Mouse (Mus musculus) hindbrain, embryonic 16.5 days (tissue): ENCODE data around the gene Kcnq2. TPM values are rescaled to one million over a fixed set of nuclear protein-coding genes. Genes with fewer than 3 reads are reported as not detected.

Source experiments
- ATAC-seq: fragments of 200-750 bp; cut with Nextera tagmentation; 2 replicates; pipeline ENCODE4 v1.8.0; 2017; ENCODE audit warnings: moderate TSS enrichment, moderate library complexity
- H3K27ac ChIP-seq: fragments of 300-500 bp; sonication (generic); 2 replicates; pipeline ENCODE4 v1.5.1; 2014; ENCODE audit warnings: low read depth, mild to moderate bottlenecking, control low read depth, low read length, moderate library complexity
- H3K27me3 ChIP-seq: fragments of 300-500 bp; sonication (generic); replicated peaks from 2 replicates; pipeline ENCODE4 v1.6.1; 2014; ENCODE audit warnings: low read length; ENCODE audit not compliant: control insufficient read depth, insufficient read depth
- H3K36me3 ChIP-seq: fragments of 300-500 bp; sonication (generic); 2 replicates; pipeline ENCODE4 v1.6.1; 2014; ENCODE audit warnings: mild to moderate bottlenecking, low read length, moderate library complexity, mixed read lengths; ENCODE audit not compliant: control insufficient read depth, insufficient read depth
- H3K4me1 ChIP-seq: fragments of 300-500 bp; sonication (generic); 2 replicates; pipeline ENCODE4 v1.6.1; 2014; ENCODE audit warnings: low read depth, low read length; ENCODE audit not compliant: control insufficient read depth, insufficient read depth
- H3K4me2 ChIP-seq: fragments of 300-500 bp; sonication (generic); 2 replicates; pipeline ENCODE4 v1.6.1; 2014; ENCODE audit warnings: mild to moderate bottlenecking, low read length, control low read depth, moderate library complexity
- H3K4me3 ChIP-seq: fragments of 300-500 bp; sonication (generic); 2 replicates; pipeline ENCODE4 v1.5.1; 2014; ENCODE audit warnings: mild to moderate bottlenecking, low read length, control low read depth, moderate library complexity
- H3K9ac ChIP-seq: fragments of 300-500 bp; sonication (generic); 2 replicates; pipeline ENCODE4 v1.6.1; 2014; ENCODE audit warnings: low read depth, mild to moderate bottlenecking, control low read depth, low read length, moderate library complexity
- H3K9me3 ChIP-seq: fragments of 300-500 bp; sonication (generic); 2 replicates; pipeline ENCODE4 v1.6.1; 2014; ENCODE audit warnings: mild to moderate bottlenecking, low read length, moderate library complexity; ENCODE audit not compliant: control insufficient read depth
- WGBS: fragments of 180-500 bp; shearing (Covaris S2); extraction: QIAGEN DNeasy Blood & Tissue Kit; methylation state at CpG from one replicate; pipeline ENCODE4 v1.1.7; 2014; 5-methylcytosine and 5-hydroxymethylcytosine counted together
- polyA plus RNA-seq: library from polyadenylated mRNA; unstranded; fragments of >200 nt; fragmentation: Nextera tagmentation; extraction: Ambion mirVana; gene quantifications from 2 replicates; pipeline ENCODE4 v1.2.1, GENCODE M21; 2015

Gene Kcnq2
- polyA plus RNA-seq, result 41.4 and 47.3 TPM in 2 replicates

- Histone ChIP-seq H3K4me3 (peak within 1 kb of the TSS; percentile 77), H3K4me1 (peaks cover 31% of the 10 kb centered on the region), H3K4me2 (peak within 1 kb of the TSS; percentile 68), H3K36me3 (no peaks in the 10 kb centered on the region), H3K9me3 (no peaks in the 10 kb centered on the region), H3K9ac (peak within 1 kb of the TSS; percentile 86), H3K27ac (peak within 1 kb of the TSS; percentile 94), H3K27me3 (no peaks in the 10 kb centered on the region; the same call in 1 of the 2 replicates)
- ATAC-seq, result peak; percentile 76
- WGBS, result under 1% methylated on average over 104 of the region's 104 CpGs
These were observed at the start of gene Kcnq2 for GRCm38 (mm10) chr2:181134591-181135445. TSS of gene Kcnq2 (minus strand) at chr2:181135300.

DNA sequence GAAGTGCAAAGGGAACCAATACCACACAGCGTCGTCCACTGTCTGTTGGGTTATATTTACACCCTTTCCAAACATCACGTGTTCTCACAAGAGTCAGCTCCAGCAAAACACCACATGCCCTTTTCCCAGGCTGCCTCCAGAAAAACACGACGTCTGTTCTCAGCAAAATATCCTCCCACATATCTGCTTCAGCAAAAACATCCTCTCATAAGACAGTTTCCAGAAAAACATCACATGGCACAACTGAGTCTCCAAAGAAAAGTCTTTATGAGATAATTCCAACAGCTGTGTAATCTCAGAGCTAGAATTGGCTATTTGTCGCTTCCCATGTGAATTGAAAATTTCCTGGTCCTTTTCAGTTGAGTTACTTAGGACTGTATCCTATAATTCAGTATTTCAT is 45.8 kb upstream of the Kcnq2 start:
- Histone ChIP-seq H3K4me3 (no peak overlapping the region), H3K4me2 (no peak overlapping the region), H3K9me3 (no peaks in the 10 kb centered on the region), H3K36me3 (no peaks in the 10 kb centered on the region), H3K27ac (no peak overlapping the region), H3K27me3 (0 out of 2 replicates have a peak, but pooled peaks cover 3% of the 10 kb centered on the region), H3K4me1 (no peaks in the 10 kb centered on the region), H3K9ac (no peak overlapping the region)
- 84% methylated on average over 6 of the region's 6 CpGs for WGBS
- no peak for ATAC-seq

DNA sequence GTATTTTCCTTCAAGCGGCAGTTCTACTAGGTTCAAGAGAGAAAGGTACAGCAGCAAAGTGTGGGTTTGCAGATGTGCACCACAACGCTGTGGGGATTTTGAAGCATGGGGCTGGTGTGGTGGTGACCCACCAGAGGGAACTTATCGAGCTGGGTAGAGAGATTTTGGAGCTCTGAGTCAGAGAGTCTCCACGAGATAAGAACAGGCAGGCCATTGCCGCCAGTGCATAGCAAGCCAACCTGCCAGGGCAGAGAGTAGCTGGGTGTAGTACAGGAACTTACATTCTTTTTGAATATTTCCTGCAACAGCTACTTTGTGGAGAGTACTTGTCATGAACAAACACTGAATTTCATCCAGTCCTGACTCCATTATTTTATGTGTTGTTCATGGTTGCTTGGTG is 43.4 kb upstream of the Kcnq2 start:
- no peak for ATAC-seq
- 90% methylated on average over 5 of the region's 5 CpGs for WGBS

DNA sequence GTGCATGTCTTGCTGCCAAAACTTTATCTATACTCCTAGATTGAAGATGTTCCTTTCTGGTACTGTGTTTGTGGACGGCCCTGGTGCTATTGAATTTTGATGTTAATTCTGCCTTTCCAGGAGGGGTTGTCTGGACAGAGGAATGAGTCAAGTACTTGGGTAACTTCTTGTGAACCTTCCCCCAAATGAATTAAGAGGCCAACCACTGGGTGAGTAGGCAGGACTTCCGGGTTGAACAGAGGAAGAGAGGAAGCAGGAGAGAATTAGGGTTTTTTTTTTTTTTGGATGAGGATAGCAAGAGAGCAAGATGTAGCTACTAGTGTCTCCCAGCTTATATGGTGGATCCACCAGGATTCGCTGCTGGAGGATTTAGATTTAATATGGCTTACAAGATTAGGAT is 42.9 kb upstream of the Kcnq2 start:
- ATAC-seq, result no peak
- Histone ChIP-seq H3K4me2 (no peak overlapping the region), H3K4me3 (no peak overlapping the region), H3K9ac (no peak overlapping the region), H3K4me1 (no peaks in the 10 kb centered on the region), H3K27ac (no peak overlapping the region), H3K36me3 (no peaks in the 10 kb centered on the region), H3K27me3 (0 out of 2 replicates have a peak, but pooled peaks cover 3% of the 10 kb centered on the region), H3K9me3 (no peaks in the 10 kb centered on the region)
- WGBS, result 81% methylated on average over 3 of the region's 3 CpGs

More for the DNA sequence above, 43.4 kb upstream of the Kcnq2 start:
- Histone ChIP-seq H3K9me3 (no peaks in the 10 kb centered on the region), H3K27ac (no peak overlapping the region), H3K4me3 (no peak overlapping the region), H3K9ac (no peak overlapping the region), H3K27me3 (0 out of 2 replicates have a peak, but pooled peaks cover 3% of the 10 kb centered on the region), H3K4me2 (no peak overlapping the region), H3K36me3 (no peaks in the 10 kb centered on the region), H3K4me1 (no peaks in the 10 kb centered on the region)

DNA sequence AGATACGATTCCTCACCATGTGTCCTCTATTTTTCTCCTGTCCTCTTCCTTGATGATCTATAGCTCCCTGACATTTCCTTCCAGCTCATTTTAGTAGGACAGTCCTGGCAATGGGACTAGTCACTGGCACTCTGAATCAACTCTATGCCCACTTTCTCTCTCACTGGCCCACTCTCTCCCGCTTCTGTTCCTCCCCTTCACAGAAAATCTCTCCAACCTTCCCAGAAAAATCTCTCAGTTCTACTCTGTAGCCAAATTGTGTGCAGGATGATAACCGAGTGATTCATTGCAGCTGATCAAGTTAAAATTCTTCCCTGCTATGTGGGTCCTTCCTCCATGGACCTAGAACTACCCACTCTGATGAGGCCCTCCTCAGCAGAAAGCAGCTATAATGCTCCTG is 39.5 kb upstream of the Kcnq2 start:
- no peak overlapping the region for H3K27ac ChIP-seq
- H3K27me3 ChIP-seq, result no peaks in the 10 kb centered on the region
- H3K4me1 ChIP-seq, result no peaks in the 10 kb centered on the region
- no peak for ATAC-seq
- no peak overlapping the region for H3K9ac ChIP-seq
- 85% methylated on average over 3 of the region's 3 CpGs for WGBS
- no peak overlapping the region for H3K4me2 ChIP-seq
- H3K9me3 ChIP-seq, result no peaks in the 10 kb centered on the region
- no peak overlapping the region for H3K4me3 ChIP-seq
- H3K36me3 ChIP-seq, result no peaks in the 10 kb centered on the region

DNA sequence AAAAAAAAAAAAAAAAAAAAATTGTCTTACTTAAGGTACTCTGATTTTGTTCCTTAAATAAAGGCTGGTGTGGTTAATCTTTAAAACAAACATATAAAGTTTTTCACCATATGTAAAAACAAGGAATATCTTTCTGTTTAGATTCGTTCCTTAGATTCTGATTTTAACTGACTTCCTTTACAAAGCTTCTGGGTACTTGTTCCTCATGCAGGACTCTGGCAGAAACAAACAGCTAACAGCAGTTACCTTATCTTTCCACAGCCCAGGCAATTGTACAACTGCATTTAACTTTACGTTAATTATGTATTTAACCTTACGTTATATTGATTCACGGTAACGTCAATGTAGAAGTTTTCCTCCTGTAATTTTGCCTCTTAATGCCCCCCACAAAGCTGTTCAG is 31.4 kb upstream of the Kcnq2 start:
- H3K36me3 ChIP-seq, result no peaks in the 10 kb centered on the region
- H3K4me1 ChIP-seq, result no peaks in the 10 kb centered on the region
- H3K4me3 ChIP-seq, result no peak overlapping the region
- ATAC-seq, result no peak
- H3K9ac ChIP-seq, result no peak overlapping the region
- H3K4me2 ChIP-seq, result no peak overlapping the region
- H3K27ac ChIP-seq, result no peak overlapping the region
- 84% methylated on average over 5 of the region's 5 CpGs for WGBS
- H3K9me3 ChIP-seq, result no peaks in the 10 kb centered on the region
- no peaks in the 10 kb centered on the region for H3K27me3 ChIP-seq

GRCm38 (mm10) chr2:181160821-181161220 is 25.7 kb upstream of the Kcnq2 start:
- H3K27ac ChIP-seq, result no peak overlapping the region
- H3K4me1 ChIP-seq, result peaks cover 17% of the 10 kb centered on the region
- no peak overlapping the region for H3K9ac ChIP-seq
- no peak overlapping the region for H3K4me3 ChIP-seq
- H3K9me3 ChIP-seq, result no peaks in the 10 kb centered on the region
- no peaks in the 10 kb centered on the region for H3K27me3 ChIP-seq
- no peaks in the 10 kb centered on the region for H3K36me3 ChIP-seq
- no peak for ATAC-seq
- 69% methylated on average over 4 of the region's 4 CpGs for WGBS
- no peak overlapping the region for H3K4me2 ChIP-seq

- Histone ChIP-seq H3K9ac (peak overlapping the region; percentile 23; the same call in 1 of the 2 replicates), H3K36me3 (no peaks in the 10 kb centered on the region), H3K9me3 (no peaks in the 10 kb centered on the region), H3K27me3 (no peaks in the 10 kb centered on the region), H3K4me2 (no peak overlapping the region), H3K27ac (peak overlapping the region; percentile 68), H3K4me3 (no peak overlapping the region), H3K4me1 (peaks cover 26% of the 10 kb centered on the region)
- 0% methylated on average over 2 of the region's 2 CpGs for WGBS
- ATAC-seq, result peak; percentile 79
These were observed 24.7 kb upstream of the Kcnq2 start for GRCm38 (mm10) chr2:181159771-181160170.

- no peak overlapping the region for H3K9ac ChIP-seq
- ATAC-seq, result no peak
These were observed 24.0 kb upstream of the Kcnq2 start for GRCm38 (mm10) chr2:181159091-181159514.

More at GRCm38 (mm10) chr2:181159091-181159514, 24.0 kb upstream of the Kcnq2 start:
- Histone ChIP-seq H3K4me2 (no peak overlapping the region), H3K9me3 (no peaks in the 10 kb centered on the region), H3K27ac (peak overlapping the region; percentile 68), H3K4me1 (peaks cover 30% of the 10 kb centered on the region), H3K36me3 (no peaks in the 10 kb centered on the region), H3K27me3 (no peaks in the 10 kb centered on the region), H3K4me3 (no peak overlapping the region)
- WGBS, result 60% methylated on average over 7 of the region's 7 CpGs
